Mouse (Mus musculus): ENCODE results near the gene Higd1b.

DNA sequence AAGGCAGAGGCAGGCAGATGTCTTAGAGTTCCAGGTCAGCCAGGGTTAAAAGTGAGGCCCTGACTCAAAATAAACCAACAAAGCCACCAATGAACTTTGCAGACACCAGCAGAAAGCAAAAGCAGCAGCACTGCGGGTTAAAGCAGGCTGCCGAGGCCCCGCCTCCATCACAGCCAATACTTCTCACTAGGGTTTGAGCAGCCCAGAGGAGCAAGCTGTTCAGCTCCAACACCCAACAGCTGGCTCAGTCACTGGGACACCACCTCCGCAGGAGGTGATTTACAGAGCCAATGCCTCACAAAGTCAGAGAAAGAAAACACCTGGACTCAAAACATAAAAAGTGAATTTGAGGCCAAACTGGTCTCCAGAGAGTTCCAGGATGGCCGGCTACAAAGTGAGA, 32.2 kb upstream of the Higd1b start:
- no peak for TF ChIP-seq POLR2A (IDR thresholded peaks at IDR 0.05; ENCODE audit: borderline replicate concordance, control insufficient read depth, low read depth, low read length)
- TF ChIP-seq CTCF (IDR thresholded peaks at IDR 0.05; ENCODE audit: control insufficient read depth, insufficient read depth, low read length) = no peak
